Mouse (Mus musculus): ENCODE measurements at regions not wholly inside any gene's neighbourhood (a gene's known extent, or its start where the extent isn't known, plus 50 kb on each side); places are given as distances from the start of the nearest gene placed in this dataset.

DNA sequence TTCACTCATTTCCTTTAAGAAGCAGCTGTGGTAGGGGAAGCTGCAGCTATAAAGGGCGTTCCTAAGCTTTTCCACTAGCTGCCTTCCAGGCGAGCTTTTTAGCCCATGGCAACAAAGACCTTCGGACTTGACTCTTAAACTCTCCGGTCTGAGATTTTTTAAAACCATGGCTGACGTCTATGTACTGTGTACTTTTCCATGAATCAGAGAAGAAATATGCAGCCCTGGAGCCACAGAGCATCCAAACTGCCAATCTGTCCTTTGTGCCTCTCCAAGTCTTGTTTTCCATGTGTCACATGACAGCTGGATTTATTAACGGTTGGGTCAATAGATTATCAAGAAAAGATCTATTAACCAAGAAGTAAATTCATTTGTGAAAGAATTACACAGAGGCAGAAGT, 78.9 kb upstream of the Gm9887 start:
- peak; percentile 73 for DNase-seq

DNA sequence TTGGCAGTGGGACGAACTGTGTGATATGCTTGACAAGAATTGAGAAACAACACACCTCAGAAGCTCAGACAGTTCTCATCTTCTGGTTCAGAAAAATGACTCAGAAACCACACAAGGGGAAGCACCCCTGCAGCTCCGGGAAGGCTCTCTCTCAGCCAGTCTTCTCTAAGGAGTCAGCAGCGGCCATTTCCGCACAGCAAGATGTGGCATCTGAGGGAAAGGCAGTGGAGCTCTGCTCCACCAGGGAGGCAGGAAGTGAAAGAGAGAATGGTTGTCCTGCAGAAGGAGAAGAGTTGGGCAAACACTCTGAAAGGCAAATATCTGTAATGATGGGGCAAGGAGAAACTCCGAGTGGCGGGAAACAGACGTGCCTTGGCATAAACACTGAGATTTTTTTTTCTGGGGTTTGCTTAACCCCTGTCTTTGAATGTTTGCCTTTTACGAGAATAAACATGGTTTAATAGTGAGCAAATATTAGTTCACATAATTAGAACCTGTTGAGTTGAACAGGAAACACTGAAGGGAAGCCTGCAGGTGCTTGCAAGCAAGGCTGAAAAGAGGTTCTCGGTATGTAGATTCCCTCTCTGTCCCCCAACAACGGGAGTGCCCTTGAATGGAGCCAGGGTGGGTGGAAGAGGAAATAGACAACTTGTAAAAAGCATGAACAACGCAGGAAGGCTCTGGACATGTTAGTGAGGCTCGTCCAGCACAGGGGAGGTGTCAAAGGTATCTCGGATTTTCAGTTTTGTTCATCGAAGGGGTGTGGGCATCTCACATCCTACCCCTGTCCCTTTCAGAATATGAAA, 75.9 kb upstream of the Gm9887 start:
- peak; percentile 38 for DNase-seq

DNA sequence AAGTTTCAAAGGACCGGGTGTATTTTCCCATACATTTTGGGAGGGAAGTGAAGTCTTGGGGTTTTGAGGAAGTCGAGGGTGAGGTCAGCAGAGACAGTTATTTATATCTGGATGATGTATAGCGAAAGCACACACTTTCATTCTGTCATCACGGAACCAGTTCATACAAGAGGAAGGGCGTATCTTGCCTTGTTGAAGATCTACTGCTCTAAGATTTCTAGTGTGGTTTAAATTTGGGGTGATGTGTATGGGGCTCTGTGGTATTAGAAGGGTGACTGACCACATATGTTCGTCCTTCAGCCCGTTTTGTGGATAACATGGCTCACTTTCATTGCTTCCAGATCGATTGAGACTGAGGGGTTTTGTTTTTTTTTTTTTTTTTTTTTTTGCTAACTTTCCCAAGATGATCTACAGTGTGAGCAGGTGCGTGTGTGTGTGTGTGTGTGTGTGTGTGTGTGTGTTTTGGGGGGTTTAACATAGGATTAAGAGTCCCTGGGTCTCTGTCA, 75.1 kb upstream of the Gm9887 start:
- DNase-seq, result no peak

GRCm38 (mm10) chr12:69446468-69447321, 74.4 kb upstream of the Gm9887 start:
- peak; percentile 65 for DNase-seq

DNA sequence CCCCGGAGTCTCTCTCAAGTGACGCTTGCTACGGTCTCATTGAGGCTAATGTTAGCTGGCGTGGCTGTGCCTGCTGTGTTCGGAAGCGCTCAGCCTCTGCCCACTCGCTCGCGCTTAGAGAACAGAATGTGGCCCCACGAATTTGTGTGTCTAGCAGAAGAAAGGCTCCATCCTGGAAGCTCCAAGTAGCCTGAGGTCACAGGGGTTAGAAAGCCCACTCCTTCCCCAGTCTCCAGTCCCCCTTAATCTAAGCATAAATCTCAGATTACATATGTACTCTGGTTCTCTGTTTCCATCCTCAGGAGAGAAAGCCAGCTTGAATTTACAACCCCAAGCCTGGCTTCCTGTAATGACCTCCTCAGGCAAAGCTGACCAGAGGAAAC, 73.8 kb upstream of the Gm9887 start:
- no peak for DNase-seq

GRCm38 (mm10) chr12:69442321-69442720, 70.1 kb upstream of the Gm9887 start:
- DNase-seq, result no peak

GRCm38 (mm10) chr12:69441764-69442163, 69.5 kb upstream of the Gm9887 start:
- DNase-seq, result no peak

GRCm38 (mm10) chr12:69438271-69438670, 66.0 kb upstream of the Gm9887 start:
- no peak for DNase-seq

- DNase-seq, result no peak
Measured at GRCm38 (mm10) chr12:69436839-69437501, 64.7 kb upstream of the Gm9887 start.

- DNase-seq, result no peak
Measured at GRCm38 (mm10) chr12:69434315-69434714, 62.1 kb upstream of the Gm9887 start.

DNA sequence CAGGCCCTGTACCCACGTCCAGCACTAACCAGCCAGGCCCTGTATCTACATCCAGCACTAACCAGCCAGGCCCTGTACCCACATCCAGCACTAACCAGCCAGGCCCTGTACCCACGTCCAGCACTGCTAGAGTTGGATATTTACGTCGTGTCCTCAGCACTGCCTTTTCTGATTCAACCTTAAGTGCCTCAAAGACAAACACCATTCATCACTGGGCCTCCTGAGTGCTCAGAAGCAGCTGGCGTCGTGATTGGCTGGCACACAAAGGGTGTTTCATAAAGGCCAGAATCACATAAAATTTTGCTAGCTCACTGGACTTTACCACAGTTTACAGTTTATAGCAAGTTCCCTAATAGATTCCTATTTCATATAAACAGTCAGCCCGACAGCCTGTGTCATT, 59.8 kb upstream of the Gm9887 start:
- no peak for DNase-seq

GRCm38 (mm10) chr12:69428108-69428507, 55.9 kb upstream of the Gm9887 start:
- DNase-seq, result no peak

GRCm38 (mm10) chr12:69425610-69426009, 53.4 kb upstream of the Gm9887 start:
- no peak for DNase-seq

DNA sequence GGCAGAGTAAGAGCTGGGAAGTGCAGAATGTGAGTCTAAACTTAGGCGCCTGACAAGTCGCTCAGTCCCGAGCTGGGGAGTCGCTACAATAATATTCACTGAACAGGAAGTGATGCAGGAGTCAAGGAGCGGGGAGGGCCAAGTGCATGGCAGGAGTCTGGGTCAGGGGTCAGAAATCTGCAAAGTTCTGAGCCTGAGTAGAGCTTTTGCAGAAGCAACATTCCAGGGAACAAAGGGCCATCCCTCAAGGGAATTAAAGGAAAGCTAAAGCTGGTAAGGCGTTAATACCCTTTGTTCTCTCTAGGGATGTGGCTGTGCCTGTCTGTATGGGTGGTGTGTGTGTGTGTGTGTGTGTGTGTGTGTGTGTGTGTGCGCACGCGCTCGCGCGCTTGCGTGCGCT, 52.7 kb upstream of the Gm9887 start:
- DNase-seq, result peak; percentile 75

Measured in kidney, adult 9 months (tissue).